Mouse (Mus musculus) kidney, embryonic 14.5 days (tissue): ENCODE measurements at regions not wholly inside any gene's neighbourhood (a gene's known extent, or its start where the extent isn't known, plus 50 kb on each side); places are given as distances from the start of the nearest gene placed in this dataset.

Source experiments
- ATAC-seq: fragments of 200-750 bp; cut with Nextera tagmentation; 2 replicates; pipeline ENCODE4 v1.8.0; 2017; ENCODE audit warnings: moderate number of reproducible peaks, mild to moderate bottlenecking, moderate TSS enrichment, moderate library complexity; ENCODE audit not compliant: low FRiP score, low TSS enrichment
- H3K27ac ChIP-seq: fragments of 300-500 bp; sonication (generic); 2 replicates; pipeline ENCODE4 v1.5.1; 2014; ENCODE audit warnings: low read depth, mild to moderate bottlenecking, low read length, moderate library complexity, mixed read lengths
- H3K27me3 ChIP-seq: fragments of 300-500 bp; sonication (generic); 2 replicates; pipeline ENCODE4 v1.6.1; 2014; ENCODE audit warnings: mild to moderate bottlenecking, low read length; ENCODE audit not compliant: control insufficient read depth, insufficient read depth
- H3K36me3 ChIP-seq: fragments of 300-500 bp; sonication (generic); 2 replicates; pipeline ENCODE4 v1.6.1; 2014; ENCODE audit warnings: low read length, mixed read lengths; ENCODE audit not compliant: control insufficient read depth, insufficient read depth
- H3K4me1 ChIP-seq: fragments of 300-500 bp; sonication (generic); 2 replicates; pipeline ENCODE4 v1.6.1; 2014; ENCODE audit warnings: low read length, mixed read lengths; ENCODE audit not compliant: control insufficient read depth, insufficient read depth
- H3K4me2 ChIP-seq: fragments of 300-500 bp; sonication (generic); replicated peaks from 2 replicates; pipeline ENCODE4 v1.6.1; 2014; ENCODE audit warnings: low read depth, mild to moderate bottlenecking, low read length
- H3K4me3 ChIP-seq: fragments of 300-500 bp; sonication (generic); 2 replicates; pipeline ENCODE4 v1.5.1; 2014; ENCODE audit warnings: mild to moderate bottlenecking, low read length
- H3K9ac ChIP-seq: fragments of 300-500 bp; sonication (generic); 2 replicates; pipeline ENCODE4 v1.6.1; 2014; ENCODE audit warnings: low read depth, mild to moderate bottlenecking, low read length, moderate library complexity
- H3K9me3 ChIP-seq: fragments of 300-500 bp; sonication (generic); 2 replicates; pipeline ENCODE4 v1.6.1; 2016; ENCODE audit warnings: low read length; ENCODE audit not compliant: control insufficient read depth
- WGBS: fragments of 180-500 bp; shearing (Covaris S2); extraction: QIAGEN DNeasy Blood & Tissue Kit; methylation state at CpG from one replicate; pipeline ENCODE4 v1.1.7; 2014; 5-methylcytosine and 5-hydroxymethylcytosine counted together

- Histone ChIP-seq H3K4me3 (no peak overlapping the region), H3K4me1 (no peaks in the 10 kb centered on the region), H3K27me3 (no peaks in the 10 kb centered on the region), H3K27ac (no peak overlapping the region), H3K9me3 (peaks cover 4% of the 10 kb centered on the region; the same call in 1 of the 2 replicates), H3K4me2 (no peak overlapping the region), H3K9ac (no peak overlapping the region), H3K36me3 (no peaks in the 10 kb centered on the region)
- no peak for ATAC-seq
- WGBS: 95% methylated on average over 6 of the region's 6 CpGs
Observed at GRCm38 (mm10) chr6:50784381-50784780, 130.1 kb upstream of the Npvf start.

- Histone ChIP-seq H3K9ac (no peak overlapping the region), H3K4me2 (no peak overlapping the region), H3K36me3 (no peaks in the 10 kb centered on the region), H3K9me3 (peaks cover 4% of the 10 kb centered on the region; the same call in 1 of the 2 replicates), H3K4me3 (no peak overlapping the region), H3K27me3 (no peaks in the 10 kb centered on the region), H3K27ac (no peak overlapping the region), H3K4me1 (no peaks in the 10 kb centered on the region)
- 93% methylated on average over 8 of the region's 8 CpGs for WGBS
- no peak for ATAC-seq
Observed at GRCm38 (mm10) chr6:50787666-50788065, 133.4 kb upstream of the Npvf start.

- no peaks in the 10 kb centered on the region for H3K36me3 ChIP-seq
- no peak overlapping the region for H3K4me2 ChIP-seq
- no peak overlapping the region for H3K4me3 ChIP-seq
- H3K27ac ChIP-seq: no peak overlapping the region
- no peaks in the 10 kb centered on the region for H3K9me3 ChIP-seq
- H3K4me1 ChIP-seq: no peaks in the 10 kb centered on the region
- H3K9ac ChIP-seq: no peak overlapping the region
- H3K27me3 ChIP-seq: no peaks in the 10 kb centered on the region
- 35% methylated on average over 4 of the region's 4 CpGs for WGBS
- ATAC-seq: no peak
Observed at GRCm38 (mm10) chr6:50799963-50800362, 145.7 kb upstream of the Npvf start.

GRCm38 (mm10) chr6:50802956-50803355, 148.7 kb upstream of the Npvf start:
- no peak for ATAC-seq
- WGBS: 50% methylated on average over 7 of the region's 7 CpGs
- Histone ChIP-seq H3K4me1 (no peaks in the 10 kb centered on the region), H3K4me3 (no peak overlapping the region), H3K27ac (no peak overlapping the region), H3K36me3 (no peaks in the 10 kb centered on the region), H3K9ac (no peak overlapping the region), H3K27me3 (no peaks in the 10 kb centered on the region), H3K9me3 (no peaks in the 10 kb centered on the region), H3K4me2 (no peak overlapping the region)

- Histone ChIP-seq H3K4me3 (no peak overlapping the region), H3K36me3 (no peaks in the 10 kb centered on the region), H3K4me2 (no peak overlapping the region), H3K27ac (no peak overlapping the region), H3K27me3 (no peaks in the 10 kb centered on the region), H3K4me1 (peaks cover 7% of the 10 kb centered on the region), H3K9me3 (no peaks in the 10 kb centered on the region), H3K9ac (no peak overlapping the region)
- ATAC-seq: no peak
- 89% methylated on average over 4 of the region's 4 CpGs for WGBS
Observed at GRCm38 (mm10) chr6:50804477-50805005, 150.3 kb upstream of the Npvf start.

GRCm38 (mm10) chr6:50806376-50807077, 152.3 kb upstream of the Npvf start:
- Histone ChIP-seq H3K9me3 (no peaks in the 10 kb centered on the region), H3K36me3 (no peaks in the 10 kb centered on the region), H3K4me1 (peaks cover 19% of the 10 kb centered on the region), H3K9ac (no peak overlapping the region), H3K27me3 (no peaks in the 10 kb centered on the region), H3K4me3 (no peak overlapping the region), H3K27ac (no peak overlapping the region; the same call in 1 of the 2 replicates), H3K4me2 (no peak overlapping the region)
- ATAC-seq: peak; percentile 33; the same call in 1 of the 2 replicates
- 13% methylated on average over 7 of the region's 7 CpGs for WGBS

GRCm38 (mm10) chr6:50807187-50808012, 153.2 kb upstream of the Npvf start:
- H3K4me2 ChIP-seq: no peak overlapping the region; the same call in 1 of the 2 replicates

GRCm38 (mm10) chr6:50808126-50808525, 153.9 kb upstream of the Npvf start:
- Histone ChIP-seq H3K9me3 (no peaks in the 10 kb centered on the region), H3K4me1 (peaks cover 25% of the 10 kb centered on the region), H3K4me3 (no peak overlapping the region), H3K9ac (no peak overlapping the region), H3K27ac (peak overlapping the region; percentile 84; the same call in 1 of the 2 replicates), H3K4me2 (peak overlapping the region; percentile 18; the same call in 1 of the 2 replicates), H3K36me3 (no peaks in the 10 kb centered on the region), H3K27me3 (no peaks in the 10 kb centered on the region)
- 11% methylated on average over 4 of the region's 4 CpGs for WGBS
- no peak for ATAC-seq

More at GRCm38 (mm10) chr6:50807187-50808012, 153.2 kb upstream of the Npvf start:
- Histone ChIP-seq H3K27ac (peak overlapping the region; percentile 42; the same call in 1 of the 2 replicates), H3K36me3 (no peaks in the 10 kb centered on the region), H3K27me3 (no peaks in the 10 kb centered on the region), H3K9me3 (no peaks in the 10 kb centered on the region), H3K4me1 (peaks cover 19% of the 10 kb centered on the region), H3K9ac (no peak overlapping the region), H3K4me3 (no peak overlapping the region)
- no peak for ATAC-seq
- 60% methylated on average over 19 of the region's 19 CpGs for WGBS
